Mouse (Mus musculus): ENCODE data around the gene Rpp25l. TPM values are rescaled to one million over a fixed set of nuclear protein-coding genes. Genes with fewer than 3 reads are reported as not detected.
A peak's percentile ranks its signal among the peaks of the same experiment; 100 is the strongest.

The Rpp25l gene
- polyA plus RNA-seq, 1 experiment from 2014 or later: 65.9 TPM

- Histone ChIP-seq H3K36me3 (no peaks in the 10 kb centered on the region), H3K4me3 (no peak overlapping the region), H3K9me3 (no peaks in the 10 kb centered on the region), H3K27ac (0 out of 2 replicates have a peak overlapping the region, but pooled peaks have one; percentile 46), H3K4me1 (peaks cover 39% of the 10 kb centered on the region), H3K9ac (peak overlapping the region; percentile 26; the same call in 1 of the 2 replicates), H3K27me3 (replicated peaks) (peaks cover 79% of the 10 kb centered on the region), H3K4me2 (replicated peaks) (peak overlapping the region; percentile 46)
- peak; percentile 48 for ATAC-seq (ENCODE audit: low FRiP score, low read depth)
- WGBS: 9% methylated on average over 20 of the region's 20 CpGs
These were observed 13.7 kb upstream of the Rpp25l start for GRCm38 (mm10) chr4:41726826-41727621.

GRCm38 (mm10) chr4:41722918-41723351, 9.6 kb upstream of the Rpp25l start, which contains the start of gene Dctn3:
Gene Dctn3 (minus strand): TSS chr4:41723170.
- Histone ChIP-seq H3K4me3 (peak within 1 kb of the TSS; percentile 71), H3K27me3 (replicated peaks) (peaks cover 41% of the 10 kb centered on the region), H3K36me3 (peaks cover 27% of the 10 kb centered on the region), H3K4me2 (replicated peaks) (peak within 1 kb of the TSS; percentile 82), H3K9ac (peak within 1 kb of the TSS; percentile 71), H3K9me3 (no peaks in the 10 kb centered on the region), H3K27ac (no peak within 1 kb of the TSS), H3K4me1 (peaks cover 37% of the 10 kb centered on the region)
- 0% methylated on average over 27 of the region's 27 CpGs for WGBS
- peak; percentile 90 for ATAC-seq (ENCODE audit: low FRiP score, low read depth)

- Histone ChIP-seq H3K4me1 (peaks cover 32% of the 10 kb centered on the region), H3K9ac (no peak overlapping the region), H3K36me3 (peaks cover 52% of the 10 kb centered on the region), H3K9me3 (no peaks in the 10 kb centered on the region), H3K4me2 (replicated peaks) (no peak overlapping the region), H3K27me3 (replicated peaks) (no peaks in the 10 kb centered on the region), H3K4me3 (no peak overlapping the region), H3K27ac (no peak overlapping the region)
- 78% methylated on average over 6 of the region's 6 CpGs for WGBS
- no peak for ATAC-seq (ENCODE audit: low FRiP score, low read depth)
These were observed 3.5 kb upstream of the Rpp25l start for GRCm38 (mm10) chr4:41716834-41717233.

- Histone ChIP-seq H3K4me3 (no peak overlapping the region), H3K4me2 (replicated peaks) (no peak overlapping the region), H3K27ac (no peak overlapping the region), H3K27me3 (replicated peaks) (no peaks in the 10 kb centered on the region), H3K9ac (no peak overlapping the region), H3K36me3 (peaks cover 56% of the 10 kb centered on the region), H3K9me3 (no peaks in the 10 kb centered on the region), H3K4me1 (peaks cover 33% of the 10 kb centered on the region)
- no peak for ATAC-seq (ENCODE audit: low FRiP score, low read depth)
- WGBS: 83% methylated on average over 5 of the region's 5 CpGs
These were observed 2.3 kb upstream of the Rpp25l start for GRCm38 (mm10) chr4:41715596-41715995.

- H3K9ac ChIP-seq: no peak overlapping the region
- no peaks in the 10 kb centered on the region for H3K9me3 ChIP-seq
- peaks cover 51% of the 10 kb centered on the region for H3K36me3 ChIP-seq
- H3K27me3 ChIP-seq (replicated peaks): no peaks in the 10 kb centered on the region
- peaks cover 33% of the 10 kb centered on the region for H3K4me1 ChIP-seq
- WGBS: 83% methylated on average over 8 of the region's 8 CpGs
- H3K4me3 ChIP-seq: no peak overlapping the region
- ATAC-seq (ENCODE audit: low FRiP score, low read depth): no peak
- H3K27ac ChIP-seq: no peak overlapping the region
- H3K4me2 ChIP-seq (replicated peaks): no peak overlapping the region
These were observed 1.7 kb upstream of the Rpp25l start for GRCm38 (mm10) chr4:41715082-41715481.

- no peaks in the 10 kb centered on the region for H3K9me3 ChIP-seq
- peak overlapping the region; percentile 93 for H3K4me2 ChIP-seq (replicated peaks)
- H3K27me3 ChIP-seq (replicated peaks): no peaks in the 10 kb centered on the region
- no peak overlapping the region for H3K27ac ChIP-seq
- peaks cover 33% of the 10 kb centered on the region for H3K4me1 ChIP-seq
- H3K4me3 ChIP-seq: no peak overlapping the region
- WGBS: 15% methylated on average over 8 of the region's 8 CpGs
- no peak for ATAC-seq (ENCODE audit: low FRiP score, low read depth)
- no peak overlapping the region for H3K9ac ChIP-seq
- peaks cover 44% of the 10 kb centered on the region for H3K36me3 ChIP-seq
These were observed 942 bp upstream of the Rpp25l start for GRCm38 (mm10) chr4:41714276-41714675.

GRCm38 (mm10) chr4:41712421-41713196, 725 bp downstream of the Rpp25l start:
- H3K9me3 ChIP-seq: no peaks in the 10 kb centered on the region
- no peak for ATAC-seq (ENCODE audit: low FRiP score, low read depth)
- no peak overlapping the region for H3K27ac ChIP-seq
- peaks cover 39% of the 10 kb centered on the region for H3K4me1 ChIP-seq
- H3K36me3 ChIP-seq: peaks cover 27% of the 10 kb centered on the region
- H3K4me3 ChIP-seq: peak overlapping the region; percentile 77
- H3K27me3 ChIP-seq (replicated peaks): no peaks in the 10 kb centered on the region
- peak overlapping the region; percentile 86 for H3K9ac ChIP-seq
- H3K4me2 ChIP-seq (replicated peaks): peak overlapping the region; percentile 93
- WGBS: 56% methylated on average over 31 of the region's 31 CpGs

GRCm38 (mm10) chr4:41711705-41712375, 1.5 kb downstream of the Rpp25l start:
- Histone ChIP-seq H3K27ac (no peak overlapping the region), H3K36me3 (peaks cover 20% of the 10 kb centered on the region), H3K9ac (peak overlapping the region; percentile 86), H3K4me2 (replicated peaks) (peak overlapping the region; percentile 93), H3K27me3 (replicated peaks) (no peaks in the 10 kb centered on the region), H3K9me3 (no peaks in the 10 kb centered on the region), H3K4me3 (peak overlapping the region; percentile 77), H3K4me1 (peaks cover 42% of the 10 kb centered on the region)
- ATAC-seq (ENCODE audit: low FRiP score, low read depth): no peak
- 83% methylated on average over 16 of the region's 16 CpGs for WGBS

- 61% methylated on average over 4 of the region's 4 CpGs for WGBS
- ATAC-seq (ENCODE audit: low FRiP score, low read depth): no peak
- Histone ChIP-seq H3K27me3 (replicated peaks) (0 out of 2 replicates have a peak, but pooled peaks cover 7% of the 10 kb centered on the region), H3K9me3 (no peaks in the 10 kb centered on the region), H3K27ac (no peak overlapping the region), H3K36me3 (peaks cover 11% of the 10 kb centered on the region; the same call in 1 of the 2 replicates), H3K9ac (no peak overlapping the region), H3K4me2 (replicated peaks) (no peak overlapping the region), H3K4me3 (no peak overlapping the region), H3K4me1 (peaks cover 44% of the 10 kb centered on the region)
These were observed 3.1 kb downstream of the Rpp25l start for GRCm38 (mm10) chr4:41710229-41710628.

GRCm38 (mm10) chr4:41708192-41708745, 5.1 kb downstream of the Rpp25l start:
- 44% methylated on average over 8 of the region's 8 CpGs for WGBS
- no peak overlapping the region for H3K9ac ChIP-seq
- peaks cover 40% of the 10 kb centered on the region for H3K4me1 ChIP-seq
- H3K4me3 ChIP-seq: no peak overlapping the region
- no peak overlapping the region for H3K4me2 ChIP-seq (replicated peaks)
- 0 out of 2 replicates have a peak, but pooled peaks cover 8% of the 10 kb centered on the region for H3K27me3 ChIP-seq (replicated peaks)
- no peak overlapping the region for H3K27ac ChIP-seq
- no peak for ATAC-seq (ENCODE audit: low FRiP score, low read depth)
- no peaks in the 10 kb centered on the region for H3K9me3 ChIP-seq
- H3K36me3 ChIP-seq: peaks cover 11% of the 10 kb centered on the region; the same call in 1 of the 2 replicates

- WGBS: under 1% methylated on average over 13 of the region's 13 CpGs
- Histone ChIP-seq H3K4me2 (replicated peaks) (peak overlapping the region; percentile 47), H3K36me3 (peaks cover 7% of the 10 kb centered on the region; the same call in 1 of the 2 replicates), H3K4me3 (no peak overlapping the region), H3K9me3 (no peaks in the 10 kb centered on the region), H3K9ac (no peak overlapping the region), H3K27me3 (replicated peaks) (0 out of 2 replicates have a peak, but pooled peaks cover 8% of the 10 kb centered on the region), H3K4me1 (peaks cover 30% of the 10 kb centered on the region), H3K27ac (no peak overlapping the region)
- ATAC-seq (ENCODE audit: low FRiP score, low read depth): peak; percentile 77
These were observed 6.3 kb downstream of the Rpp25l start for GRCm38 (mm10) chr4:41707011-41707535.
